9 mouse cellular contexts compared by ENCODE assay signal in genomic region chr3:36495436-36495835, GRCm38 (mm10). TPM values are rescaled to one million over a fixed set of nuclear protein-coding genes. Genes with fewer than 3 reads are reported as not detected.
A peak's percentile ranks its signal among the peaks of the same experiment; 100 is the strongest.
DNase-seq lines count a peak whose midpoint lies in the region; ATAC-seq and TF ChIP-seq lines count a peak whose summit lies in the region.
"Had no signal": no experiment of that assay in that cellular context is flagged by ENCODE, and none has a peak within 500 bp of the region (broad histone marks: within the 10 kb centered on the region; RNA-seq: fewer than 3 reads in every experiment).

No protein-coding gene starts in this region.

- H3K4me3 ChIP-seq in ES-Bruce4 (ENCODE audit: low read depth, low read length): no peak overlapping the region
- H3K4me3 ChIP-seq in forebrain, postnatal 0 days (ENCODE audit: low read depth, low read length): no peak overlapping the region
- peak overlapping the region; percentile 37 for H3K4me3 ChIP-seq in layer of hippocampus, adult 2 months
- 0 out of 2 replicates have a peak overlapping the region, but pooled peaks have one; percentile 3 for H3K4me3 ChIP-seq in lung, embryonic 15.5 days
- H3K4me3 ChIP-seq: limb, embryonic 15.5 days had no signal

- no peak for TF ChIP-seq EP300 in ES-Bruce4 (IDR thresholded peaks at IDR 0.05; ENCODE audit: insufficient read depth, low read depth, low read length)

- H3K27ac ChIP-seq in ES-Bruce4 (ENCODE audit: insufficient read depth, low read length): no peak overlapping the region
- H3K27ac ChIP-seq in forebrain, postnatal 0 days (ENCODE audit: low read depth, low read length): no peak overlapping the region
- 0 out of 2 replicates have a peak overlapping the region, but pooled peaks have one; percentile 8 for H3K27ac ChIP-seq in layer of hippocampus, adult 2 months
- no peak overlapping the region for H3K27ac ChIP-seq in lung, embryonic 15.5 days
- H3K27ac ChIP-seq: limb, embryonic 15.5 days had no signal

- no peaks in the 10 kb centered on the region for H3K9me3 ChIP-seq in ES-Bruce4 (replicated peaks; ENCODE audit: control insufficient read depth, insufficient read depth, low read length, poor library complexity, severe bottlenecking)
- no peaks in the 10 kb centered on the region for H3K9me3 ChIP-seq in forebrain, postnatal 0 days (ENCODE audit: low read length)
- H3K9me3 ChIP-seq in lung, embryonic 15.5 days: no peaks in the 10 kb centered on the region
- H3K9me3 ChIP-seq: limb, embryonic 15.5 days had no signal

- TF ChIP-seq POLR2A in ES-Bruce4 (IDR thresholded peaks at IDR 0.05; ENCODE audit: insufficient read depth, low read length): no peak

- no peaks in the 10 kb centered on the region for H3K36me3 ChIP-seq in ES-Bruce4 (ENCODE audit: control insufficient read depth, insufficient read depth, low read length, poor library complexity, severe bottlenecking)
- H3K36me3 ChIP-seq in forebrain, postnatal 0 days (ENCODE audit: insufficient read depth): no peaks in the 10 kb centered on the region
- H3K36me3 ChIP-seq in lung, embryonic 15.5 days: no peaks in the 10 kb centered on the region
- H3K36me3 ChIP-seq: limb, embryonic 15.5 days had no signal

- H3K4me2 ChIP-seq in forebrain, postnatal 0 days (ENCODE audit: low read depth): no peak overlapping the region
- 0 out of 2 replicates have a peak overlapping the region, but pooled peaks have one; percentile 32 for H3K4me2 ChIP-seq in lung, embryonic 15.5 days
- H3K4me2 ChIP-seq: limb, embryonic 15.5 days had no signal

- no peaks in the 10 kb centered on the region for H3K4me1 ChIP-seq in ES-Bruce4 (ENCODE audit: control insufficient read depth, insufficient read depth, low read length)
- no peaks in the 10 kb centered on the region for H3K4me1 ChIP-seq in forebrain, postnatal 0 days (ENCODE audit: insufficient read depth)
- H3K4me1 ChIP-seq in lung, embryonic 15.5 days: peaks cover 7% of the 10 kb centered on the region

- peak; percentile 87 for DNase-seq in forebrain, postnatal 0 days
- DNase-seq in heart, postnatal 4 days: peak; percentile 93
- peak; percentile 74 to 86 for DNase-seq in layer of hippocampus, adult 2 months (ENCODE audit: low spot score in 2 of 2)
- peak; percentile 63 for DNase-seq in ovary, adult 18-20 months (ENCODE audit: low spot score)
- DNase-seq in thymus, postnatal 0 days (ENCODE audit: low spot score): peak; percentile 78

- peak; percentile 90 for TF ChIP-seq CTCF in ES-Bruce4 (IDR thresholded peaks at IDR 0.05; ENCODE audit: low read depth, low read length)
- TF ChIP-seq CTCF in forebrain, postnatal 0 days (IDR thresholded peaks at IDR 0.05; ENCODE audit: low read depth): peak; percentile 94
- TF ChIP-seq CTCF in layer of hippocampus, adult 2 months (conservative IDR thresholded peaks at IDR 0.05): peak; percentile 95

- no peaks in the 10 kb centered on the region for H3K27me3 ChIP-seq in ES-Bruce4 (ENCODE audit: control insufficient read depth, insufficient read depth, low read length, poor library complexity, severe bottlenecking)
- no peaks in the 10 kb centered on the region for H3K27me3 ChIP-seq in forebrain, postnatal 0 days (ENCODE audit: insufficient read depth, low read length)
- no peaks in the 10 kb centered on the region for H3K27me3 ChIP-seq in lung, embryonic 15.5 days
- H3K27me3 ChIP-seq: limb, embryonic 15.5 days had no signal

- peak; percentile 79 for ATAC-seq in cerebellum, adult (ENCODE audit: insufficient number of reproducible peaks, low FRiP score, low TSS enrichment)
- peak; percentile 75 for ATAC-seq in forebrain, postnatal 0 days
- peak; percentile 60; the same call in 1 of the 2 replicates for ATAC-seq in lung, embryonic 15.5 days (ENCODE audit: borderline replicate concordance, extremely low read depth, low FRiP score, low TSS enrichment)

- WGBS in forebrain, postnatal 0 days: 6% methylated on average over 6 of the region's 6 CpGs
- 7% methylated on average over 6 of the region's 6 CpGs for WGBS in lung, embryonic 15.5 days

- H3K9ac ChIP-seq in ES-Bruce4 (ENCODE audit: low read depth, poor library complexity, severe bottlenecking): no peak overlapping the region
- H3K9ac ChIP-seq in forebrain, postnatal 0 days: no peak overlapping the region
- no peak overlapping the region for H3K9ac ChIP-seq in lung, embryonic 15.5 days
- H3K9ac ChIP-seq: limb, embryonic 15.5 days had no signal

RNA-seq across cellular contexts. Expression of gene 1810062G17Rik, which starts 19.7 kb away (rescaled TPM):
- 0.67 and 0.99 TPM in 2 replicates for polyA plus RNA-seq in ES-Bruce4 (2011; ENCODE audit: insufficient read depth, insufficient read length, low read depth, missing spikeins)
- not detected in 2 replicates for total RNA-seq in forebrain, postnatal 0 days (2014; rRNA removed)
- polyA plus RNA-seq in forebrain, postnatal 0 days (2015; fragmentation: Nextera tagmentation; extraction: Ambion mirVana): 0.69 and 0.74 TPM in 2 replicates
- under 1 TPM; 0.50 to 0.91 TPM for total RNA-seq in heart, postnatal 4 days (2021)
- total RNA-seq in layer of hippocampus, adult 2 months (2021): not detected
- polyA plus RNA-seq in lung, embryonic 15.5 days (2015; fragmentation: Nextera tagmentation; extraction: Ambion mirVana): 2.6 and 2.9 TPM in 2 replicates
- polyA plus RNA-seq in thymus, postnatal 0 days (2015; fragmentation: Nextera tagmentation; extraction: Ambion mirVana): 2.5 and 3.8 TPM in 2 replicates

RNA-seq across cellular contexts. Expression of gene Anxa5, which starts 19.7 kb away (rescaled TPM):
- 96.0 and 98.2 TPM in 2 replicates for polyA plus RNA-seq in ES-Bruce4 (2011; ENCODE audit: insufficient read depth, insufficient read length, low read depth, missing spikeins)
- 38.6 and 41.2 TPM in 2 replicates for total RNA-seq in forebrain, postnatal 0 days (2014; rRNA removed)
- 47.2 and 48.9 TPM in 2 replicates for polyA plus RNA-seq in forebrain, postnatal 0 days (2015; fragmentation: Nextera tagmentation; extraction: Ambion mirVana)
- 100 to 1,000 TPM; 250 to 254 TPM for total RNA-seq in heart, postnatal 4 days (2021)
- total RNA-seq in layer of hippocampus, adult 2 months (2021): 10 to 100 TPM; 48.6 to 53.4 TPM
- 442 and 480 TPM in 2 replicates for polyA plus RNA-seq in lung, embryonic 15.5 days (2015; fragmentation: Nextera tagmentation; extraction: Ambion mirVana)
- polyA plus RNA-seq in thymus, postnatal 0 days (2015; fragmentation: Nextera tagmentation; extraction: Ambion mirVana): 329 and 344 TPM in 2 replicates

RNA-seq across cellular contexts. Expression of gene Gm11549, which starts 26.2 kb away (rescaled TPM):
- not detected in 2 replicates for polyA plus RNA-seq in ES-Bruce4 (2011; ENCODE audit: insufficient read depth, insufficient read length, low read depth, missing spikeins)
- total RNA-seq in forebrain, postnatal 0 days (2014; rRNA removed): 0.69 and 1.3 TPM in 2 replicates
- 0.45 and 0.68 TPM in 2 replicates for polyA plus RNA-seq in forebrain, postnatal 0 days (2015; fragmentation: Nextera tagmentation; extraction: Ambion mirVana)
- total RNA-seq in heart, postnatal 4 days (2021): under 1 TPM; 0.09 to 0.12 TPM
- total RNA-seq in layer of hippocampus, adult 2 months (2021): 1 to 10 TPM; 2.4 to 3.1 TPM
- polyA plus RNA-seq in lung, embryonic 15.5 days (2015; fragmentation: Nextera tagmentation; extraction: Ambion mirVana): 0.10 and 0.17 TPM in 2 replicates
- polyA plus RNA-seq in thymus, postnatal 0 days (2015; fragmentation: Nextera tagmentation; extraction: Ambion mirVana): 0.14 and 0.16 TPM in 2 replicates

RNA-seq across cellular contexts. Expression of gene Exosc9, which starts 57.0 kb away (rescaled TPM):
- polyA plus RNA-seq in ES-Bruce4 (2011; ENCODE audit: insufficient read depth, insufficient read length, low read depth, missing spikeins): 68.2 and 72.2 TPM in 2 replicates
- 72.9 and 78.0 TPM in 2 replicates for total RNA-seq in forebrain, postnatal 0 days (2014; rRNA removed)
- polyA plus RNA-seq in forebrain, postnatal 0 days (2015; fragmentation: Nextera tagmentation; extraction: Ambion mirVana): 76.9 and 81.4 TPM in 2 replicates
- total RNA-seq in heart, postnatal 4 days (2021): 10 to 100 TPM; 29.8 to 32.0 TPM
- 10 to 100 TPM; 38.4 to 40.7 TPM for total RNA-seq in layer of hippocampus, adult 2 months (2021)
- polyA plus RNA-seq in lung, embryonic 15.5 days (2015; fragmentation: Nextera tagmentation; extraction: Ambion mirVana): 61.2 and 66.1 TPM in 2 replicates
- polyA plus RNA-seq in thymus, postnatal 0 days (2015; fragmentation: Nextera tagmentation; extraction: Ambion mirVana): 60.7 and 61.4 TPM in 2 replicates

Comparison
In these comparisons a context has a peak if more than half of its experiments do, and no peak if none do; other contexts are left out.
1. H3K4me3 ChIP-seq: peak in layer of hippocampus, adult 2 months (single experiment) and lung, embryonic 15.5 days (single experiment); none in ES-Bruce4 (single experiment) and forebrain, postnatal 0 days (single experiment).
2. Peak in every context shown above with its lines, with median percentiles within 50 percentile points of each other: CTCF ChIP-seq, ATAC-seq and DNase-seq.